Mouse (Mus musculus) embryonic facial prominence, embryonic 12.5 days (tissue): ENCODE measurements around the gene Gabre. TPM values are rescaled to one million over a fixed set of nuclear protein-coding genes. Genes with fewer than 3 reads are reported as not detected.
A peak's percentile ranks its signal among the peaks of the same experiment; 100 is the strongest.

Experiments used
- ATAC-seq: fragments of 200-750 bp; cut with Nextera tagmentation; 2 replicates; pipeline ENCODE4 v1.8.0; 2017; ENCODE audit not compliant: insufficient number of reproducible peaks, insufficient read depth, low FRiP score, low TSS enrichment
- H3K27ac ChIP-seq: fragments of 300-500 bp; sonication (generic); 2 replicates; pipeline ENCODE4 v1.5.1; 2016; ENCODE audit warnings: mild to moderate bottlenecking
- H3K27me3 ChIP-seq: fragments of 300-500 bp; sonication (generic); 2 replicates; pipeline ENCODE4 v1.6.1; 2016; ENCODE audit warnings: mild to moderate bottlenecking, moderate library complexity
- H3K36me3 ChIP-seq: fragments of 300-500 bp; sonication (generic); 2 replicates; pipeline ENCODE4 v1.6.1; 2016; ENCODE audit warnings: mild to moderate bottlenecking
- H3K4me1 ChIP-seq: fragments of 300-500 bp; sonication (generic); 2 replicates; pipeline ENCODE4 v1.6.1; 2016
- H3K4me2 ChIP-seq: fragments of 300-500 bp; sonication (generic); replicated peaks from 2 replicates; pipeline ENCODE4 v1.6.1; 2016; ENCODE audit warnings: mild to moderate bottlenecking, moderate library complexity
- H3K4me3 ChIP-seq: fragments of 300-500 bp; sonication (generic); 2 replicates; pipeline ENCODE4 v1.5.1; 2016; ENCODE audit warnings: mild to moderate bottlenecking
- H3K9ac ChIP-seq: fragments of 300-500 bp; sonication (generic); 2 replicates; pipeline ENCODE4 v1.6.1; 2016; ENCODE audit warnings: mild to moderate bottlenecking, moderate library complexity
- H3K9me3 ChIP-seq: fragments of 300-500 bp; sonication (generic); 2 replicates; pipeline ENCODE4 v1.6.1; 2016; ENCODE audit warnings: mild to moderate bottlenecking, moderate library complexity
- WGBS: fragments of 180-500 bp; shearing (Covaris S2); methylation state at CpG from one replicate; pipeline ENCODE4 v1.1.7; 2016; 5-methylcytosine and 5-hydroxymethylcytosine counted together
- microRNA counts: library from miRNA; unstranded; fragments of <30 nt; microRNA quantifications from one replicate; lab custom pipeline; 2017
- microRNA-seq: library from miRNA; unstranded; fragments of <30 nt; microRNA quantifications from one replicate; pipeline ENCODE4, GENCODE M21; 2017
- polyA plus RNA-seq: library from polyadenylated mRNA; unstranded; fragments of >200 nt; fragmentation: Nextera tagmentation; extraction: Ambion mirVana; gene quantifications from 2 replicates; pipeline ENCODE4 v1.2.1, GENCODE M21; 2016

The Gabre gene
- 4.0 and 4.5 TPM in 2 replicates for polyA plus RNA-seq

DNA sequence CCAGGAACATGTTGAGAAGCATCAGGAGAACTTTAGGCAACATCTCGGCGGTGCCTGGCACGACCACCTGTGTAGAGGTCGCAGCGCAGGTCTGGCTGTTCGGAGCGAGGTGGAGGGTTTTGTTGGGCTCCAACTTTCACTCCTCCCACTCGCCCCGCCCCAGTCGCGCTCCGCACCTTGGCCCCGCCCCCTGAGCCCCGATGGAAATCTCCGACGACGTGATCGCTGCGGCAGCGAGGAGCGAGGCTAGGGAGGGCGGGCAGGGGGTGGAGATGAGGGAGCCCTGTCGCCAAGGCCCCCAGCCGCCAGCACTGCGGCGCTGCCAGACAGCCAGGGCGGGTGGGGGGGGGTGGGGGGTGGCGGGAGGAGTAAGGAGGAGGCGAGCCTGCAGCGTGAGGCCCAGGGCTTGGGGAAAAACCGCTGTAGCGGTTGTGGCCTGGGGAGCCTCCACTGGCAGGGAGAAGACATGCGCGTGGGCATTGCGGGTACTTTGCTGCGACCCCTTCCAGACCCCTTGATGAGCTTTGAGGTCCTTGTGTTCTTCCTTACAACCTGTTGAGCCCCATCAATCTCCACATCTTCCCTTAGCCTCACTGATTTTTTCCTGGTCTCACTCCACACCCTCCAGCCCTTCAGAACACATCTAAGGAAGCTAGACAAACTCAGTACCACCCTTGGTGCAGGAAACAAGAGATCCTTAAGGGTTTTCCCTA, at the start of gene Gabre:
Gene Gabre (minus strand): TSS at position 145 of the 713 bp plus-strand sequence.
- WGBS, result 12% methylated on average over 30 of the region's 36 CpGs
- H3K4me1 ChIP-seq, result no peaks in the 10 kb centered on the region
- H3K4me3 ChIP-seq, result peak within 1 kb of the TSS; percentile 47
- H3K27ac ChIP-seq, result 0 out of 2 replicates have a peak within 1 kb of the TSS, but pooled peaks have one; percentile 46
- no peaks in the 10 kb centered on the region for H3K9me3 ChIP-seq
- H3K4me2 ChIP-seq, result peak within 1 kb of the TSS; percentile 56
- ATAC-seq, result peak; percentile 92
- H3K9ac ChIP-seq, result peak within 1 kb of the TSS; percentile 33; the same call in 1 of the 2 replicates
- 0 out of 2 replicates have a peak, but pooled peaks cover 3% of the 10 kb centered on the region for H3K36me3 ChIP-seq
- H3K27me3 ChIP-seq, result no peaks in the 10 kb centered on the region

DNA sequence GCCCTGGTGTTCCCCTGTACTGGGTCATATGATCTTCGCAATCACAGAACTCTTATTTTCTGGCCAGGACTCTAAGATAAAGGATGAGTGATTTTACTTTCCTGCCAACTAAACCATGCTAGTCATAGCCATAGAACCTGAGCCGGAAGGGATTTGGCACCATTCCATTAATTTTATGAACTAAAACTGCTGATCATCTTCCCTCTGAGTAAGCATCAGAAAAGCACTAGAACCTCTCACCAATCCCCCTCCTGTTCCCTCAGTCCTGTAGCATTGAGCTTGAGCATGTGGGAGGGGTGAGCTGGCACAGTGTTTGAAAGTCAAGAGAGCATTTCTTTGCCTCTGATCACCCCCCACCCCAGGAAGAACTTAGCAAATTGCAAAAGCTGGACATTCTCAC, 23.2 kb upstream of the Gabre start:
- 80% methylated on average over 2 of the region's 2 CpGs for WGBS
- Histone ChIP-seq H3K9ac (no peak overlapping the region), H3K36me3 (no peaks in the 10 kb centered on the region), H3K4me1 (no peaks in the 10 kb centered on the region), H3K9me3 (no peaks in the 10 kb centered on the region), H3K27me3 (no peaks in the 10 kb centered on the region), H3K4me2 (no peak overlapping the region), H3K27ac (no peak overlapping the region), H3K4me3 (no peak overlapping the region)
- no peak for ATAC-seq

DNA sequence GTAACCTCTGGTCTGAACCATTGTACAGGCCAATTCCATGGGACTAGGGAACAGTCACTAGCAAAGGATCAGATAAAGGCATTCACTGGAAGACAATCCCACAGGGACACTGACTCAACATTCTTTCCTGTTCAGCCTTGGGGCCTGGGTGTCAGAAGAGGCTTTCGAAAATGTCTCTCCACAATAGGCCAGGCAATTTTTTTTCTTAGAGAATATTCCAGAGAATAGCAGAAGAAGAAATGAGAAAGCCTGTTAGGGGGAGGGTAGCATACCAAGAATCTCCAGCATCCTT, 715 bp upstream of the Gabre start:
- WGBS, result 76% methylated on average over 1 of the region's 1 CpGs
- no peak overlapping the region for H3K9ac ChIP-seq
- peak overlapping the region; percentile 47; the same call in 1 of the 2 replicates for H3K4me3 ChIP-seq
- H3K4me2 ChIP-seq, result peak overlapping the region; percentile 56; the same call in 1 of the 2 replicates
- no peaks in the 10 kb centered on the region for H3K36me3 ChIP-seq
- no peak for ATAC-seq
- H3K27me3 ChIP-seq, result no peaks in the 10 kb centered on the region
- no peaks in the 10 kb centered on the region for H3K9me3 ChIP-seq
- H3K4me1 ChIP-seq, result no peaks in the 10 kb centered on the region
- H3K27ac ChIP-seq, result no peak overlapping the region

DNA sequence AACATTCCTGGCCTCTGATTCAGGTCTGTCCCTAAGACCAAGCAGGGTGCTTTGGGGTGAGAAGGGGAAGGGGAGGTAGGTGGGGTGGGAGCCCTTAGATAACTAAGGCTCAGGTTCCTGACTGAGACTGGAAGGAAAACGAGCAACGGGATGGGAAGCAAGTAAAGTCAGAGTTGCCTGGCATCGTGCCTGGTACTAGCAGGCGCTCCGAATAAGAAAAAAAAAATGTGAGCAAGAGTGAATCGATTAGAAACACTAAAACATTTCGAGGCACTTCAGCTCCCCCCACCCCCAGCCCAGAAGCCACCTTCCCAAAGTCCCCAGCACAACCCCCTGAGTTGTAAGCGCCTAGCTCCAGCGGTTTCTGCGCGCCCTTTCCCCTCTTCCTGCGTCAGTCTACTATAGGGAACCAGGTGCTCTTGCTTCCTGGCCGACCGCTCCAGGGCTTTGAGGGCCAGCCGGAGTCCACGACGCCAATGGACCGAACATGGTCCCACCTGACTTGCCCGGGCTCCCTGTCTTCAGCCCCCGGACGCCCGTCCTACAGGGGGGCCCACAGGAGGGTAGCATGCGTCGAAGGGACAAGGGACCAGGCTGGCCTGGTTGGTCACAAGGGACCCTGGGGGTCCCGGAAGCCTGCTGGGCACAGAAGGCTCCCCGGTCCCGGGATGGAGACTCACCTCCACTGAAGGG, 491 bp downstream of the Gabre start:
- no peaks in the 10 kb centered on the region for H3K4me1 ChIP-seq
- H3K36me3 ChIP-seq, result 0 out of 2 replicates have a peak, but pooled peaks cover 3% of the 10 kb centered on the region
- no peaks in the 10 kb centered on the region for H3K27me3 ChIP-seq
- H3K27ac ChIP-seq, result 0 out of 2 replicates have a peak overlapping the region, but pooled peaks have one; percentile 46
- peak; percentile 35; the same call in 1 of the 2 replicates for ATAC-seq
- H3K4me3 ChIP-seq, result peak overlapping the region; percentile 47
- no peaks in the 10 kb centered on the region for H3K9me3 ChIP-seq
- peak overlapping the region; percentile 33; the same call in 1 of the 2 replicates for H3K9ac ChIP-seq
- H3K4me2 ChIP-seq, result peak overlapping the region; percentile 56
- 32% methylated on average over 27 of the region's 27 CpGs for WGBS

DNA sequence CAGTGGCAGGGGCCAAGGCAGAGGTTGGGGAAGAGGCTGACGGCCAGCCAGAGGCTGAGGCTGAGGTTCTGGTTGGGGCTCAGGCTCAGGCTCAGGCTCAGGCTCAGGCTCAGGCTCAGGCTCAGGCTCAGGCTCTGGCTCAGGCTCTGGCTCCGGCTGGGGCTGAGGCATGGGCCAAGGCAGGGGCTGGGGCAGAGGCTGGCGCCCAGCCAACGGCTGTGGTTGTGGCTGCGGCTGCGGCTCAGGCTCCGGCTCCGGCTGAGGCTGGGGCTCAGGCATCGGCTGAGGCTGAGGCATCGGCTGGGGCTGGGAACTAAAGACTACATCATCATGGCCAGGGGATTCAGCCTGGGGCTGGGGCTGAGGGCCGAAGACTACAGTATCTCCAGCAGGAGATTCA, 4.0 kb downstream of the Gabre start:
- no peak for ATAC-seq
- no peak overlapping the region for H3K4me2 ChIP-seq
- no peaks in the 10 kb centered on the region for H3K9me3 ChIP-seq
- H3K9ac ChIP-seq, result no peak overlapping the region
- no peaks in the 10 kb centered on the region for H3K4me1 ChIP-seq
- no peak overlapping the region for H3K27ac ChIP-seq
- WGBS, result 92% methylated on average over 11 of the region's 11 CpGs
- H3K27me3 ChIP-seq, result no peaks in the 10 kb centered on the region
- H3K36me3 ChIP-seq, result 0 out of 2 replicates have a peak, but pooled peaks cover 3% of the 10 kb centered on the region
- no peak overlapping the region for H3K4me3 ChIP-seq

DNA sequence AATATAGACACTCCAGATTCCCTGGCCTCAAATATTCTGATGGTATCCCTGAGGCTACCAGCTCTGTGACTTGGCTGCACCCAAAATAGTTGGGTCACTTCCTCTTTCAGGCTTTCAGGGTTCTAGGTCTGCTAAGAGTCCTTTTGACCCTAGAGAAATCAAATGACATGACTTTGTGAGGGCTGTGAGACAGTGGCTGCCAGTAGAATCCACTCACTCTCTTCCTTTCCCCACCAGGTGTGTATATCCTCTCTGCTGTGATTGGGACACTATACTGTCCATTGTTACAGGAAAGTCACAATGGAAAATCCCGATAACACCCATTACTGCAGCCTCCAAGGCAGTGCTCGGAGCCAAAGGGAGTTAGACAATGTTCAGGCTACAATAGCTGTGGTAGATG, 52.9 kb downstream of the Gabre start, which contains the start of gene Magea4:
Gene Magea4 (plus strand): TSS at position 301 of the 400 bp plus-strand sequence.
- ATAC-seq, result no peak
- no peaks in the 10 kb centered on the region for H3K36me3 ChIP-seq
- H3K4me2 ChIP-seq, result no peak within 1 kb of the TSS
- H3K9ac ChIP-seq, result no peak within 1 kb of the TSS
- H3K9me3 ChIP-seq, result no peaks in the 10 kb centered on the region
- WGBS, result 82% methylated on average over 2 of the region's 2 CpGs
- H3K27ac ChIP-seq, result no peak within 1 kb of the TSS
- no peak within 1 kb of the TSS for H3K4me3 ChIP-seq
- no peaks in the 10 kb centered on the region for H3K4me1 ChIP-seq
- H3K27me3 ChIP-seq, result no peaks in the 10 kb centered on the region

MicroRNAs encoded within 50 kb of the gene (microRNA counts, 519-probe panel; counts per million panel counts)
- 460 counts per million, percentile 65 among the panel's probes with 10 or more counts for microRNA mmu-miR-224 (lab: Ali Mortazavi, UCI)
- 460 counts per million, percentile 65 among the panel's probes with 10 or more counts for microRNA mmu-miR-452 (lab: Ali Mortazavi, UCI)

Small RNAs within 50 kb of the gene (microRNA-seq; reads per million reads assigned to microRNA genes)
- gene Mir224, result 550 reads per million, percentile 71 among the genes with 10 or more reads in this experiment
- 122 reads per million, percentile 53 among the genes with 10 or more reads in this experiment for gene Mir452

Other genes with a start within 250 kb of the Gabre start
- gene Magea4, start 52.8 kb downstream of the Gabre start, polyA plus RNA-seq, result not detected in 2 replicates
- not detected in 2 replicates for gene Magea10, start 112.1 kb upstream of the Gabre start, polyA plus RNA-seq